Mouse (Mus musculus) gastrocnemius, adult 8-10 months (tissue): ENCODE results near the gene Saxo1. TPM values are rescaled to one million over a fixed set of nuclear protein-coding genes. Genes with fewer than 3 reads are reported as not detected.

ENCODE experiments used
- DNase-seq, 2 experiments: peaks; one replicate each; pipeline ENCODE4 v3.0.0; 2022; ENCODE audit warnings: low spot score in 2 of 2
- total RNA-seq, 4 experiments: library from RNA; stranded (reverse); gene quantifications; 2 replicates each; pipeline ENCODE4 v1.2.4; 2022

The Saxo1 gene
- total RNA-seq, 4 experiments from 2014 or later = not detected

- DNase-seq = no peak
Measured at GRCm38 (mm10) chr4:86425581-86425980, 132.5 kb downstream of the Saxo1 start.

- DNase-seq = no peak
Measured at GRCm38 (mm10) chr4:86422586-86422985, 135.5 kb downstream of the Saxo1 start.

- no peak for DNase-seq
Measured at GRCm38 (mm10) chr4:86416401-86417025, 141.6 kb downstream of the Saxo1 start.

GRCm38 (mm10) chr4:86413388-86413787, 144.7 kb downstream of the Saxo1 start:
- DNase-seq = no peak

- no peak for DNase-seq
Measured at GRCm38 (mm10) chr4:86410946-86411345, 147.2 kb downstream of the Saxo1 start.

GRCm38 (mm10) chr4:86408421-86408820, 149.7 kb downstream of the Saxo1 start:
- no peak for DNase-seq

- DNase-seq = no peak
Measured at GRCm38 (mm10) chr4:86407200-86407527, 151.0 kb downstream of the Saxo1 start.

- no peak for DNase-seq
Measured at GRCm38 (mm10) chr4:86406501-86407199, 151.5 kb downstream of the Saxo1 start.

GRCm38 (mm10) chr4:86401116-86401515, 157.0 kb downstream of the Saxo1 start:
- no peak for DNase-seq

- no peak for DNase-seq
Measured at GRCm38 (mm10) chr4:86397470-86397869, 160.7 kb downstream of the Saxo1 start.

GRCm38 (mm10) chr4:86396672-86397288, 161.3 kb downstream of the Saxo1 start:
- no peak for DNase-seq

- DNase-seq = no peak
Measured at GRCm38 (mm10) chr4:86395636-86396035, 162.5 kb downstream of the Saxo1 start.

Other genes starting within 250 kb of the Saxo1 start
- gene Rraga, start 17.3 kb upstream of the Saxo1 start, total RNA-seq = 10 to 100 TPM; 48.4 to 50.9 (median 50.4) TPM
- gene Haus6, start 53.7 kb upstream of the Saxo1 start, total RNA-seq = 1 to 10 TPM; 6.1 to 9.4 (median 6.6) TPM
- gene Plin2, start 111.7 kb upstream of the Saxo1 start, total RNA-seq = 10 to 100 TPM; 42.1 to 59.5 (median 52.5) TPM
- 10 to 100 TPM; 28.9 to 36.6 (median 34.0) TPM for gene Dennd4c, start 190.2 kb upstream of the Saxo1 start, total RNA-seq